Mouse (Mus musculus) embryonic facial prominence, embryonic 13.5 days (tissue): ENCODE results near the gene 8030474K03Rik. TPM values are rescaled to one million over a fixed set of nuclear protein-coding genes. Genes with fewer than 3 reads are reported as not detected.
"Not testable (repeated sequence)": the region's sequence is repeated elsewhere in the genome, so short reads cannot be mapped to it uniquely, and the experiment has no call there.

Source experiments
- ATAC-seq: fragments of 200-750 bp; cut with Nextera tagmentation; 2 replicates; pipeline ENCODE4 v1.8.0; 2017; ENCODE audit warnings: low read depth; ENCODE audit not compliant: insufficient number of reproducible peaks, insufficient read depth, low FRiP score, low TSS enrichment
- H3K27ac ChIP-seq: fragments of 300-500 bp; sonication (generic); 2 replicates; pipeline ENCODE4 v1.5.1; 2015; ENCODE audit warnings: moderate library complexity, mild to moderate bottlenecking, inconsistent platforms
- H3K27me3 ChIP-seq: fragments of 300-500 bp; sonication (generic); 2 replicates; pipeline ENCODE4 v1.6.1; 2015; ENCODE audit warnings: mild to moderate bottlenecking, inconsistent platforms
- H3K36me3 ChIP-seq: fragments of 300-500 bp; sonication (generic); 2 replicates; pipeline ENCODE4 v1.6.1; 2015; ENCODE audit warnings: mild to moderate bottlenecking, inconsistent platforms
- H3K4me1 ChIP-seq: fragments of 300-500 bp; sonication (generic); 2 replicates; pipeline ENCODE4 v1.6.1; 2015; ENCODE audit warnings: inconsistent platforms
- H3K4me2 ChIP-seq: fragments of 300-500 bp; sonication (generic); 2 replicates; pipeline ENCODE4 v1.6.1; 2015; ENCODE audit warnings: moderate library complexity, mild to moderate bottlenecking, inconsistent platforms
- H3K4me3 ChIP-seq: fragments of 300-500 bp; sonication (generic); 2 replicates; pipeline ENCODE4 v1.5.1; 2015; ENCODE audit warnings: mild to moderate bottlenecking, inconsistent platforms
- H3K9ac ChIP-seq: fragments of 300-500 bp; sonication (generic); 2 replicates; pipeline ENCODE4 v1.6.1; 2015; ENCODE audit warnings: mild to moderate bottlenecking, inconsistent platforms
- H3K9me3 ChIP-seq: fragments of 300-500 bp; sonication (generic); 2 replicates; pipeline ENCODE4 v1.6.1; 2016; ENCODE audit warnings: inconsistent platforms
- WGBS: fragments of 180-500 bp; shearing (Covaris S2); methylation state at CpG from one replicate; pipeline ENCODE4 v1.1.7; 2015; ENCODE audit warnings: mixed read lengths; 5-methylcytosine and 5-hydroxymethylcytosine counted together
- polyA plus RNA-seq: library from polyadenylated mRNA; unstranded; fragments of >200 nt; fragmentation: Nextera tagmentation; extraction: Ambion mirVana; gene quantifications from 2 replicates; pipeline ENCODE4 v1.2.1, GENCODE M21; 2015

The 8030474K03Rik gene
- polyA plus RNA-seq, 1 experiment from 2014 or later = not detected

DNA sequence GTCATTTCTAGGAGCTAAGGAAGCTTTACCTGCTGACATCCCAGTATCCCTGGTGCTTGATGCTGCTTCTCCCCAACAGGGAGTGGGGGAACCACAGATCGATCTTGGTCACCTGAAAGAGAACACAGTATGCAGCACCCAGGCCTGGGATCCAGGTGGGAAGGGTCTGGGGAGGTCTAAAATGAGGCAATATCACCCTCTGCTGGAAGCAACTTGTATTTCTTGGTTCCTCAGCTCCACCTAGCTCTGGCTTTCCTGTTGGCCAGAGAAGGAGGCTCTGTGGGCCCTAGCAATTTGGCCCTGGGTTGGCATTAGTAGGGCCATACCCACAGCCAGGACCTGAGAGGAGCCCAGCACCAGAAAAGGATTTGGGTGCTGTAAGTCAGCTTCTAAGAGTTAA lies 24.7 kb downstream of the 8030474K03Rik start:
- Histone ChIP-seq H3K4me2 (no peak overlapping the region), H3K36me3 (no peaks in the 10 kb centered on the region), H3K27me3 (peaks cover 33% of the 10 kb centered on the region), H3K27ac (no peak overlapping the region), H3K4me3 (no peak overlapping the region), H3K9me3 (no peaks in the 10 kb centered on the region), H3K4me1 (no peaks in the 10 kb centered on the region), H3K9ac (no peak overlapping the region)
- WGBS = 63% methylated on average over 1 of the region's 1 CpGs
- no peak for ATAC-seq

DNA sequence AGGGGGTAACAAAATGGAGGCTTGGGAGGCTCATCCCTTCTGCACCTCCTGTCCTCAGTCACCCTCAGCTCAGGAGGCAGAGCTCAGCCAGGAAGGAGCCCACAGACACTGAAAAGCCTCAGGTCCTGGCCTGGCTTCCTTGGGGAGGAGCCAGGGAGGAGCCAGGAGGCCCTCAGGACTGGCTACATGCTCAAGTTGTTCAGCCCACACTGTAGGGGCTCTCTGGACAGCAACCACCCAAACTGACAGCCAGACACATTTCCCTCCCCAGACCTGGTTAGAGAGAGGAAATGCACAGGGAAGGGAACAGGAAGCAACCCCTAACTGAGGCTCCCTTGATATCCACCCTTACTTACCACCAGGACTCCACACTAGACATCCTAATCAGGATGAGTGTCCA lies 25.5 kb downstream of the 8030474K03Rik start:
- ATAC-seq = not testable (repeated sequence)

DNA sequence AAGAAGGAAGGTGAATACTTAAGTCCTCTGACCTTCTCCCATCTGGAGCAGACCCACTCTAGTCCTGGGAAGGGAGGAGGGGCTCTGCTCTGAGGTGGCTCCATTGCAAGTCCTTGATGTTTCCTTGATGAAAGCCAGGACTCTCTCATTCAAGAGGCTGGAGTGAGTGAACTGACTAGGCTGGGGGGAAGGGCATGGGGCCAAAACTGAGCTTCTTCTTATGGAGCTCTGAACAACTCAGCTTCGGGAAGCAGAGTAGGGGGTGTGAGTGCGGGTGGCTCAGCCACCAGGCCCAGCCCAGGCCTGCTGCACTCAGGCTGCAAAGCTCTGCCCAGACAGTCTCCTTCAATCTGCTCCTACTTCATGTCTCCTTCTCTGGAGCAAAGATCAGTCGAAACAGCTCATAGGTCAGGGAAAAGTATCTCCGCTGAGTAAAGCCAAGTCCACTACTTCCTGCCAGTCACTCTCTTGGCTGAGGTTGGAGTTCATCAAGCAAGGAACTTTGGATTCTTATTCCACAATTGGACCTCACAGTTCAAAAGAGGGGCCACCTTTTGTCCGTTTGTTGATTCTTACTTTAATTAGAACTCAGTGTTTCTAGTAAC lies 52.8 kb downstream of the 8030474K03Rik start:
- 43% methylated on average over 5 of the region's 5 CpGs for WGBS

More for the DNA sequence above, 25.5 kb downstream of the 8030474K03Rik start:
- not testable (repeated sequence) for H3K9me3 ChIP-seq, H3K36me3 ChIP-seq, H3K4me1 ChIP-seq, H3K27ac ChIP-seq, H3K9ac ChIP-seq, H3K4me2 ChIP-seq, H3K4me3 ChIP-seq
- peaks cover 33% of the 10 kb centered on the region for H3K27me3 ChIP-seq

More for the DNA sequence above, 52.8 kb downstream of the 8030474K03Rik start:
- no peak overlapping the region for H3K4me3 ChIP-seq
- no peak overlapping the region for H3K4me2 ChIP-seq
- H3K9me3 ChIP-seq = no peaks in the 10 kb centered on the region
- peaks cover 77% of the 10 kb centered on the region for H3K27me3 ChIP-seq
- H3K9ac ChIP-seq = no peak overlapping the region
- H3K36me3 ChIP-seq = no peaks in the 10 kb centered on the region
- no peak for ATAC-seq
- 0 out of 2 replicates have a peak, but pooled peaks cover 5% of the 10 kb centered on the region for H3K4me1 ChIP-seq
- no peak overlapping the region for H3K27ac ChIP-seq

Other genes with a start within 250 kb of the 8030474K03Rik start
- gene Ogt, start 154.6 kb upstream of the 8030474K03Rik start, polyA plus RNA-seq = 179 and 208 TPM in 2 replicates
- gene Cxcr3, start 60.4 kb upstream of the 8030474K03Rik start, polyA plus RNA-seq = 0.15 and 0.31 TPM in 2 replicates
- not detected in 2 replicates for gene Gm4779, start 233 bp upstream of the 8030474K03Rik start, polyA plus RNA-seq
- 11.1 and 13.0 TPM in 2 replicates for gene Nhsl2, start 54.7 kb downstream of the 8030474K03Rik start, polyA plus RNA-seq